Mouse (Mus musculus): ENCODE measurements around the gene Cx3cr1. TPM values are rescaled to one million over a fixed set of nuclear protein-coding genes. Genes with fewer than 3 reads are reported as not detected.

Gene Cx3cr1
- polyA plus RNA-seq, 1 experiment from 2014 or later = 7.8 TPM

DNA sequence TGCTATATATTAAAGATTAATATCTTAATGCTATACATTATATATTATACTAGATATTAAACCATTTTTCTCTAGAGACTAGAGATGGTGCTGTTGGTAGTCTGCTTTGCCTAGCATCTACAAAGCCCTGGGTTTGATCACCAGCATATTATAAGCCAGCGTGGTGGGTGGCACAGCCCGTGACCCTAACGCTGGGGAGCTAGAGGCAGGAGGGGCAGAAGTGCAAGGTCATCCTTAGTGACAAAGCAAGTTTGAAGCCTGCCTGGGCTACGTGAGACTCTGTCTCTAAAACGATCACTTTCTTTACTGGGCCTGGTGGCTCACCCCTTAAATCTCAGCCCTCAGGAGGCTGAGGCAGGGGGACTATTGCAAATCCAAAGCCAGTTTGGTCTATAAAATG is 66.8 kb downstream of the Cx3cr1 start:
- H3K9me3 ChIP-seq = peaks cover 3% of the 10 kb centered on the region; the same call in 1 of the 2 replicates
- no peak overlapping the region for H3K4me2 ChIP-seq (replicated peaks)
- no peak for ATAC-seq (ENCODE audit: low FRiP score, low read depth)
- H3K36me3 ChIP-seq = no peaks in the 10 kb centered on the region
- 76% methylated on average over 5 of the region's 5 CpGs for WGBS
- peaks cover 6% of the 10 kb centered on the region; the same call in 1 of the 2 replicates for H3K4me1 ChIP-seq
- H3K27me3 ChIP-seq (replicated peaks) = peaks cover 6% of the 10 kb centered on the region; the same call in 1 of the 2 replicates
- H3K9ac ChIP-seq = no peak overlapping the region
- H3K27ac ChIP-seq = no peak overlapping the region
- no peak overlapping the region for H3K4me3 ChIP-seq

DNA sequence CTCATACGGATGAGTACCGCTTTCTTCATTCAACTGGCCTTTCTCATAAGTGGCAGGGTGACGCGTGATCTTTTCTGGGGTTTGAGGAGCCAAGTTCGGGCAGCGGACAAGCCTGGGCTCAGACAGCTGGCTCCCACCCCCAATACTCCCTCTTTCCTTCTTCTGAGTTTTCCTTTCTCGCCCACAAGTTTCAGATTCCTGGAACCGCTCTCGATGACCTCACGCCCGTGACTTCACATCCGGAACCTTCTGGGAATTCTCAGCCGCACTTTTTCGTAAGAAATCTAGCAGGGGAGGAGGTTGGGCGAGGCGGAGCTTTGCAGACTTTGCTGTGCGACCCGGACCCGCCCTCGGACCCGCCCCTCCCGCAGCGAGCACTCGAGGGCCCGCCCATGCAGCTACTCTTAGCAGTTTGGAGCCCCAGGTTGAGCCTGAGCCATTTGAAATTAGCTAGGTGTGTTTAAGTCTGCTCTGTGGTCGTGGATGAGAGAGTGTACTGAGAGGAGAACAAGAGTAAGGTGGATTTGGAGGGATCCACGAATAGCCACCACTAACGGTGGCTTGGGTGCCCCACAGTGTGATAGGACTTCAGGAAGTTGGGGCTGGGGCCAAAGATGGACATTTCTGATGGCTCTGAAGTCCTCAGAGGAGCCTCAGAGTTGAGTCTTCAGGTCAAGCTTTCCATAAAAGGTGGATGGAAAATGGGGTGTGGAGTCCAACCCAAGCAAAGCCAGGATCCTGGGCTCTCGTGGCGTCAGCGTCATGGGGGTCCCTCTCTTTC is 67.5 kb downstream of the Cx3cr1 start:
- peaks cover 6% of the 10 kb centered on the region; the same call in 1 of the 2 replicates for H3K27me3 ChIP-seq (replicated peaks)
- no peak overlapping the region for H3K27ac ChIP-seq
- no peaks in the 10 kb centered on the region for H3K9me3 ChIP-seq
- peak overlapping the region; percentile 22 for H3K4me3 ChIP-seq
- 10% methylated on average over 31 of the region's 31 CpGs for WGBS
- H3K4me2 ChIP-seq (replicated peaks) = peak overlapping the region; percentile 62
- peak overlapping the region; percentile 29; the same call in 1 of the 2 replicates for H3K9ac ChIP-seq
- H3K36me3 ChIP-seq = no peaks in the 10 kb centered on the region
- peaks cover 6% of the 10 kb centered on the region; the same call in 1 of the 2 replicates for H3K4me1 ChIP-seq
- peak; percentile 58 for ATAC-seq (ENCODE audit: low FRiP score, low read depth)

DNA sequence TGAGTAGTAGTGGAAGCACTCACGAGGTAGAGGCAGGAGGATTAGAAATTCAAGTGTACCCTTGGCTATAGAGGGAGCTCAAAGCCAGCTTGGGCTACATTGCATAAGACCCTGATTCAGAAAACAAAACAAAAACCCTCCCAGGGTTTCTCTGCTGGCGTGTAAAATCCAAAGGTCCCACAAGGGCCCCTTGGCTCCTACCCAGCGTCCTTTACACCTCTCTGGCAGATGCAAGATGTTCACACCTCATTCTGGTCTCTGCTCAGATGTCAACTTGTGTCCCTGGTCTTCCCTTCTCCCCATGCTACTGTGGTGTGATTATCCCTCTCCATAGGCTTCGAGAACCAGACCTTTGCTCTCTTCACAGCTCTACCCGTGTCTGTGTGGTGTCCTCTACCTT is 68.9 kb downstream of the Cx3cr1 start:
- H3K27ac ChIP-seq = no peak overlapping the region
- no peak overlapping the region for H3K9ac ChIP-seq
- no peak overlapping the region for H3K4me3 ChIP-seq
- no peak overlapping the region for H3K4me2 ChIP-seq (replicated peaks)
- WGBS = 84% methylated on average over 5 of the region's 5 CpGs
- peaks cover 6% of the 10 kb centered on the region; the same call in 1 of the 2 replicates for H3K4me1 ChIP-seq
- peaks cover 6% of the 10 kb centered on the region; the same call in 1 of the 2 replicates for H3K27me3 ChIP-seq (replicated peaks)
- no peaks in the 10 kb centered on the region for H3K36me3 ChIP-seq
- ATAC-seq (ENCODE audit: low FRiP score, low read depth) = no peak
- H3K9me3 ChIP-seq = no peaks in the 10 kb centered on the region

DNA sequence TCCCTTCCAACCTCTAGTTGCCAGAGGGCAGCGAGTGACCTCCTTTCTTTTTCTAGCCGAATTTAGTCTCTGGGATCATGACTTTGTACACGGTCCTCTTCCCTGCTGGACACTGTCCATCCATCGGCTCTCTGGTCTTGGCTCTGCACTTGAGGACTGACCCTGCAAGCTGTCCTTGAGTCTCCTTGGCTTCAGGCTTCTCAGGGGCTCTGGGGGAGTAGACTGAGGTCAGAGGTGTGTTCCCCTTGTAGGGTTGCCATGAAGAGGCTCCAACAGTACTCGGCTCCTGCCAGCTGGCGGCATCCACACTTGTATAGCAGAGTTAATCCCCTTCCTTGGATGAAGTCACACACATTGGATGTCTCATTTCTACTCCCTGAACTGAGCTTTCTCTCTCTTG is 70.0 kb downstream of the Cx3cr1 start:
- Histone ChIP-seq H3K9ac (no peak overlapping the region), H3K4me2 (replicated peaks) (no peak overlapping the region), H3K9me3 (no peaks in the 10 kb centered on the region), H3K4me3 (no peak overlapping the region), H3K36me3 (no peaks in the 10 kb centered on the region), H3K27me3 (replicated peaks) (peaks cover 6% of the 10 kb centered on the region; the same call in 1 of the 2 replicates), H3K4me1 (peaks cover 6% of the 10 kb centered on the region; the same call in 1 of the 2 replicates), H3K27ac (no peak overlapping the region)
- 78% methylated on average over 6 of the region's 6 CpGs for WGBS
- no peak for ATAC-seq (ENCODE audit: low FRiP score, low read depth)

DNA sequence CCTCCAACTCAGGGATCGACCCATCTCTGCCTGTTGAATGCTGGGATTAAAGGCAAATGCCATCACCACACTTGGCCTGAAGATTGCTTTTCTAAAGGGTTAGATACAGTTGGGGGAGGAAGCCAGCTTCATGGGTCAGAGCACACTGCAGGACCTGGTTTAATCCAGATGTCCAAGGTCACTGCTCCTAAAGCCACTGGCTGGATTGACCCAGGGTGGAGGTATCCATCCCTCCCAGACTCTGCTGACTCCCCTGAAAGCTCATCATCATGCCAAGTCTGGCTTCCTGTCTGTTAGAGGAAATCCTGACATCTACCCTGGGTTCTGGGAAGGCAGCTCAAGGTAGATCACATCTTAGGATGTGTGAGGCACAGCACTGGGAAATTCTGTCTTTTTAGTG is 70.9 kb downstream of the Cx3cr1 start:
- peaks cover 6% of the 10 kb centered on the region; the same call in 1 of the 2 replicates for H3K4me1 ChIP-seq
- no peak overlapping the region for H3K4me3 ChIP-seq
- no peak overlapping the region for H3K9ac ChIP-seq
- peaks cover 6% of the 10 kb centered on the region; the same call in 1 of the 2 replicates for H3K27me3 ChIP-seq (replicated peaks)
- H3K36me3 ChIP-seq = no peaks in the 10 kb centered on the region
- no peak overlapping the region for H3K4me2 ChIP-seq (replicated peaks)
- ATAC-seq (ENCODE audit: low FRiP score, low read depth) = no peak
- 85% methylated on average over 1 of the region's 1 CpGs for WGBS
- no peak overlapping the region for H3K27ac ChIP-seq
- H3K9me3 ChIP-seq = no peaks in the 10 kb centered on the region

DNA sequence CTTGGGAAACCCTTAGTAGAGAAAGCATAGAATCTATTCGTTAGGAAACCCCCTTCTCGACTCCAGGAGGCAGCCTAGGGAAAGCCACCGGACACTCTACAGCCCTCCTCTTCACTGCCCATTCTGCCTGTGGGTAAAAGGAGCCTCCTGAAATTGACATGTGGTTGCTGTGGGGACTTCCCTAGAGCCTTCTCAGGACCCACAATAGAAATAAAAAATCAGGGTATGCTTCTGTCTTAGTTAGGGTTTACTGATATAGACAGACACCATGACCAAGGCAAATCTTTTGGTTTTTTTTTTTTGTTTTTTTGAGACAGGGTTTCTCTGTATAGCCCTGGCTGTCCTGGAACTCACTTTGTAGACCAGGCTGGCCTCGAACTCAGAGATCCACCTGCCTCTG is 73.6 kb downstream of the Cx3cr1 start:
- Histone ChIP-seq H3K4me2 (replicated peaks) (no peak overlapping the region), H3K36me3 (no peaks in the 10 kb centered on the region), H3K27ac (no peak overlapping the region), H3K4me3 (no peak overlapping the region), H3K9me3 (no peaks in the 10 kb centered on the region), H3K27me3 (replicated peaks) (peaks cover 6% of the 10 kb centered on the region; the same call in 1 of the 2 replicates), H3K9ac (no peak overlapping the region), H3K4me1 (no peaks in the 10 kb centered on the region)
- 90% methylated on average over 4 of the region's 4 CpGs for WGBS
- ATAC-seq (ENCODE audit: low FRiP score, low read depth) = no peak

DNA sequence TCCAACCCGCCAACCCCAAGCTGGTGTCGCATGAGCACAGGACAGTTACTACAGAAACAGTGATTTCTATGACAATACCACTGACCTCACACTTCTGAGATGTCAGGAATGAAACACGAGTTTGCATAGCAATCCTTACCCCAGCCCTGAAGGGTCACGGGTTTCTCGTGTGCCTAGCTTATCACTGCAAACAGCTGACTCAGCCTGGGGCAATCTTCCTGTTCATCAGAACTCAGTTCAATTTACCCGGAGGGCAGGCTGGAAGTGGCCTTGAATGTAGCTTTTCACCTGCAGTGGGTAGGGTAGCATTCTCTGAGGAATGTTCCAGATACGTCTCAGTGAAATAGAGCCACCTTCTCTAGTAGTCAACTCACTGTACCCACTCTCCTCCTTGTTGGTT is 75.5 kb downstream of the Cx3cr1 start:
- no peak overlapping the region for H3K9ac ChIP-seq
- WGBS = 79% methylated on average over 7 of the region's 7 CpGs
- no peaks in the 10 kb centered on the region for H3K36me3 ChIP-seq
- no peak for ATAC-seq (ENCODE audit: low FRiP score, low read depth)
- no peak overlapping the region for H3K4me3 ChIP-seq
- H3K27ac ChIP-seq = no peak overlapping the region
- H3K27me3 ChIP-seq (replicated peaks) = no peaks in the 10 kb centered on the region
- no peak overlapping the region for H3K4me2 ChIP-seq (replicated peaks)
- H3K4me1 ChIP-seq = no peaks in the 10 kb centered on the region
- no peaks in the 10 kb centered on the region for H3K9me3 ChIP-seq

DNA sequence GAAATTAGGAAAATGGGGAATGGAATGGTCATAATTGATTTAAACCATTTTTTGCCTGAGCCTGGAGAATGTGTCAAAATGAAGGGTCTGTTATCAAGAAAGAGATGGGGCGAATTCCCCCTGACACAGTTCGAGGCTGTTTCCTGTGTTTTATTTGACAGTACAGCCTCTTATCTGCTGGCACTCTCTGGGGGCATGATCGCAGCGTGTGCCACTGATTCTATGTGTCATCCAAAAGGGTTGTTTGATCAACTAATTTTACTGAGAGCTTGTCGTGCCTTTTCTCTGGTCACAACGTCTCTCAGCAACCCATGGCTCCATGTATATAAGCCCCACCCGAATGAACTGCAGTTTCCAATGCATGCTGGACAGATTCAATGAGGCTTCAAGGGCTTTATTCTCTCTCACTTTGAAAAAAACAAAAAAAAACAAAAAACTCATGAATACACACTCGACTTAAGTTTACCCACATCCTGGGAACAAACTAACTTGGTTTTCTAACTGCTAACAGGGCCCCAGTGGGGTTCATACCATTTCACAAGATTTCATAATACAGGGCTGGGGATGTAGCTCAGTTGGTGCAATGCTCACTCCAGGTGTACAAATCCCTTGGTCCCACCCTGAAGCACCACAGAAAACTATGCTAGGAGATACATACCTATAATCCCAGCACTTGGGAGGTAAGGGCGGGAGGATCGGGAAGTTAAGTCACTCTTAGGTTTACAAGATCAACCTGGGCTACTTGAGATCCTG is 76.4 kb downstream of the Cx3cr1 start:
- 82% methylated on average over 10 of the region's 10 CpGs for WGBS
- Histone ChIP-seq H3K4me1 (no peaks in the 10 kb centered on the region), H3K9ac (no peak overlapping the region), H3K4me3 (no peak overlapping the region), H3K36me3 (no peaks in the 10 kb centered on the region), H3K9me3 (no peaks in the 10 kb centered on the region), H3K27ac (no peak overlapping the region), H3K27me3 (replicated peaks) (no peaks in the 10 kb centered on the region), H3K4me2 (replicated peaks) (no peak overlapping the region)
- no peak for ATAC-seq (ENCODE audit: low FRiP score, low read depth)

DNA sequence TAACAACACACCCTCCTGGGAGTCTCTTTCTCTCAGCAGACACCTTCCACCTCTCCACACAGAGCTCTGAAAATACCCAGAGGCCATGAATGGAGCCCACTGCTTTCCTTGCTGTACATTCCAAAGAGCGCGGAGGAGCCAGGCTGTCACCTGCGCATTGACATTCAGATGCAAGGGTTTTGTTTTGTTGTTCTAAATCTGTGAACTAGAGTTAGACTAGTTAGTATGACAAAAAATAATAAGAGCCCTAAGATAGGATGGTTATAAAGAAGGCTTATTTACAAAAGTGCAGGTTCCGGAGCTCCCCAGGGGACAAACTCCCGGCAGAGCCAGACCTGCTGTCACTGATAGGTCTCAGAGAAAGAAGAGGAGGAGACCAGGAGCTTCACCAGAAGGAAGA is 78.4 kb downstream of the Cx3cr1 start:
- Histone ChIP-seq H3K9me3 (no peaks in the 10 kb centered on the region), H3K27ac (no peak overlapping the region), H3K4me1 (no peaks in the 10 kb centered on the region), H3K9ac (no peak overlapping the region), H3K4me3 (no peak overlapping the region), H3K36me3 (no peaks in the 10 kb centered on the region), H3K4me2 (replicated peaks) (no peak overlapping the region), H3K27me3 (replicated peaks) (no peaks in the 10 kb centered on the region)
- 23% methylated on average over 5 of the region's 5 CpGs for WGBS
- no peak for ATAC-seq (ENCODE audit: low FRiP score, low read depth)

DNA sequence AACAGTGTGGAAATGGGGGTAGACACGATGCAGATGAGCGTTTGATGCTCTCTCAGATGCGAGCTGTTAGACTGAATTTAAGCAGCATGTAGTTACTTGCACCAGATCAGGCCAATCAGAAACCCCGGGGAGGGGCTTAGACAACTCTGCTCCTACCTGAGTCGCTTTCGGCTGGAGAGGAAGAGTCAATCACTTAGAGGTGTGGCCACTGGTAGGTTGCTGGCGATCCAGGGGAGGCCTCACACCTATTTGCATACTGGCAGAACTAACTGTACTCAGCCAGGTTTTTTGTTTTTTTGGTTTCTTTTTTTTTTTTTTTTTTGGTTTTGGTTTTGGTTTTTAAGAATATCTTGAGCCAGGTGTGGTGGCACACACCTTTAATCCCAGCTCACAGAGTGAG is 81.4 kb downstream of the Cx3cr1 start:
- no peak overlapping the region for H3K4me3 ChIP-seq

DNA sequence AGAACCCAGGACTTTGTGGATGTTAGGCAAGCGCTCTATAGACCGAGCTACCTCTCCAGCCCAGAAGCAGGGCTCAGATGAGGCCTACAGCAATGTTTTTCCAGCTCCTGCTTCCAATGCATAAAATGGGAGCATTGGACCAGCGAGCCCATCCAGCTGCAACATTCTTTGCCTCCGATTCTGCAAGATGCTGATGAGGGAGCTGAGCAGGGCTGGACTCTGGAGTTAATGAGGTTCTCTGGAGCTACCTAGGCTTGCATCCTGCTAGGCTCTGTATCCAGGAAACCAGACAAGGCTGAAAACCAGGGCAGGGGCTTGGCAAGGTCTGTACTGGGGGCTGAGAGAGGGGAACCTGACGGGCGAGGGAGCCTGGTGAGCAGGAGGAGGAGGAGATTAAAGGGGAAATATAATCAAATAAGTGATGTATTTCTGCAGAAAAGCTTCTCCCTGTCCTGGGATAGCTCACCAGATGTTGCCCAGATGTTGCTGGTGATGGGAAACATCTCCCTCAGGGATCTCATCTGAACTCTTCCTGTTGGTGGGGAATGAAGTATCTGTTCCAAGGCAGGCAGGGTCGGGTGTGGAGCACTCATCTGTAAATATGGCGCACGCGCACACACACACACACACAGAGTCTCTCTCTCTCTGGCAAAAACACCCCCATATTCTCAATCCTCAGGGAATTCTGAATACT is 83.7 kb downstream of the Cx3cr1 start:
- H3K9ac ChIP-seq = no peak overlapping the region
- H3K27me3 ChIP-seq (replicated peaks) = peaks cover 13% of the 10 kb centered on the region
- no peaks in the 10 kb centered on the region for H3K36me3 ChIP-seq
- 76% methylated on average over 10 of the region's 10 CpGs for WGBS
- no peak overlapping the region for H3K4me2 ChIP-seq (replicated peaks)
- no peaks in the 10 kb centered on the region for H3K9me3 ChIP-seq
- H3K4me1 ChIP-seq = peaks cover 32% of the 10 kb centered on the region
- ATAC-seq (ENCODE audit: low FRiP score, low read depth) = no peak
- no peak overlapping the region for H3K4me3 ChIP-seq
- H3K27ac ChIP-seq = no peak overlapping the region

More for the DNA sequence above, 81.4 kb downstream of the Cx3cr1 start:
- H3K36me3 ChIP-seq = no peaks in the 10 kb centered on the region
- peaks cover 9% of the 10 kb centered on the region for H3K4me1 ChIP-seq
- no peak overlapping the region for H3K9ac ChIP-seq
- no peak for ATAC-seq (ENCODE audit: low FRiP score, low read depth)
- H3K27ac ChIP-seq = no peak overlapping the region
- H3K4me2 ChIP-seq (replicated peaks) = no peak overlapping the region
- no peaks in the 10 kb centered on the region for H3K9me3 ChIP-seq
- H3K27me3 ChIP-seq (replicated peaks) = peaks cover 7% of the 10 kb centered on the region
- 37% methylated on average over 7 of the region's 7 CpGs for WGBS

DNA sequence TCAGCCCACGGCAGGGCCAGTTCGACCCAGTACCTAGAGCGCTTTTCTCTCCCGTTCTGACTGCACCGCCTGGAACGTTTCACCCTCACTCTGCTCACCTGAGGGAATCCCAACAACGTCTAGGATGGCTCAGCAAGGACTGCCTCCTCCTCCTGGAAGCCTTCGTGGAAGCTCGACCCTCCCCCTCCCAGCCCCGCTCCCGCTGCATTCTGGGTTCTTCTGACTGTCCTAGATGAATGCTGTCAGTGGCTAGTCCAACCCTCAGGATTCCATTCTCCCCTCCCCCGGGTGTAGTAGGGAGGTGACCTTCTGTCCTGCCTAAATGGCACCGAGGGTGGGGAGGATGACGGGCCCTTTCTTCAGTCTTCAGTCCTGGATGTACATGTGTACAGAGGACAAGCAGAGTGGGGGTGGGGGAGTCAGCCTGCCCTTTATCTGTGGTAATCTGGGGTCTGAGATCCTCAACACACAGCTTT is 85.1 kb downstream of the Cx3cr1 start, which contains the start of gene Csrnp1:
Gene Csrnp1, minus strand, starts transcription at position 123 of the 476 bp plus-strand sequence.
- 8% methylated on average over 14 of the region's 14 CpGs for WGBS
- no peaks in the 10 kb centered on the region for H3K36me3 ChIP-seq
- H3K4me1 ChIP-seq = peaks cover 37% of the 10 kb centered on the region
- peak within 1 kb of the TSS; percentile 56 for H3K9ac ChIP-seq
- H3K4me2 ChIP-seq (replicated peaks) = peak within 1 kb of the TSS; percentile 88
- H3K4me3 ChIP-seq = peak within 1 kb of the TSS; percentile 56
- ATAC-seq (ENCODE audit: low FRiP score, low read depth) = no peak
- H3K27me3 ChIP-seq (replicated peaks) = peaks cover 13% of the 10 kb centered on the region
- H3K27ac ChIP-seq = no peak within 1 kb of the TSS
- no peaks in the 10 kb centered on the region for H3K9me3 ChIP-seq

All from neural tube, embryonic 12.5 days (tissue).